Mouse (Mus musculus): ENCODE results near the gene Palm2.
"Not testable (repeated sequence)": the region's sequence is repeated elsewhere in the genome, so short reads cannot be mapped to it uniquely, and the experiment has no call there.

Palm2 gene

GRCm38 (mm10) chr4:57433941-57434704, at the start of gene Palm2:
TSS of gene Palm2 (plus strand) at chr4:57434247.
- DNase-seq (ENCODE audit: low spot score) = no peak

- no peak for DNase-seq (ENCODE audit: low spot score)
These were observed 49.7 kb upstream of the Palm2 start for GRCm38 (mm10) chr4:57384355-57384754.

- no peak for DNase-seq (ENCODE audit: low spot score)
These were observed 42.9 kb upstream of the Palm2 start for GRCm38 (mm10) chr4:57391103-57391502.

GRCm38 (mm10) chr4:57396414-57396813, 37.6 kb upstream of the Palm2 start:
- DNase-seq (ENCODE audit: low spot score) = no peak

- not testable (repeated sequence) for DNase-seq (ENCODE audit: low spot score)
These were observed 21.7 kb upstream of the Palm2 start for GRCm38 (mm10) chr4:57412385-57412784.

GRCm38 (mm10) chr4:57413016-57413415, 21.0 kb upstream of the Palm2 start:
- DNase-seq (ENCODE audit: low spot score) = no peak

GRCm38 (mm10) chr4:57413670-57414069, 20.4 kb upstream of the Palm2 start:
- not testable (repeated sequence) for DNase-seq (ENCODE audit: low spot score)

- no peak for DNase-seq (ENCODE audit: low spot score)
These were observed 10.0 kb upstream of the Palm2 start for GRCm38 (mm10) chr4:57424011-57424410.

GRCm38 (mm10) chr4:57428317-57428716, 5.7 kb upstream of the Palm2 start:
- no peak for DNase-seq (ENCODE audit: low spot score)

- DNase-seq (ENCODE audit: low spot score) = no peak
These were observed 786 bp downstream of the Palm2 start for GRCm38 (mm10) chr4:57434705-57435360.

GRCm38 (mm10) chr4:57436286-57436685, 2.2 kb downstream of the Palm2 start:
- no peak for DNase-seq (ENCODE audit: low spot score)

GRCm38 (mm10) chr4:57446082-57446481, 12.0 kb downstream of the Palm2 start:
- no peak for DNase-seq (ENCODE audit: low spot score)

GRCm38 (mm10) chr4:57446854-57447444, 12.9 kb downstream of the Palm2 start:
- no peak for DNase-seq (ENCODE audit: low spot score)

GRCm38 (mm10) chr4:57451896-57452295, 17.8 kb downstream of the Palm2 start:
- DNase-seq (ENCODE audit: low spot score) = no peak

- DNase-seq (ENCODE audit: low spot score) = no peak
These were observed 18.6 kb downstream of the Palm2 start for GRCm38 (mm10) chr4:57452661-57453060.

- no peak for DNase-seq (ENCODE audit: low spot score)
These were observed 28.3 kb downstream of the Palm2 start for GRCm38 (mm10) chr4:57462378-57462777.

GRCm38 (mm10) chr4:57482435-57482834, 48.4 kb downstream of the Palm2 start:
- no peak for DNase-seq (ENCODE audit: low spot score)

GRCm38 (mm10) chr4:57486392-57486791, 52.3 kb downstream of the Palm2 start:
- DNase-seq (ENCODE audit: low spot score) = no peak

- no peak for DNase-seq (ENCODE audit: low spot score)
These were observed 55.8 kb downstream of the Palm2 start for GRCm38 (mm10) chr4:57489887-57490286.

- no peak for DNase-seq (ENCODE audit: low spot score)
These were observed 70.7 kb downstream of the Palm2 start for GRCm38 (mm10) chr4:57504792-57505191.

- DNase-seq (ENCODE audit: low spot score) = no peak
These were observed 76.5 kb downstream of the Palm2 start for GRCm38 (mm10) chr4:57510576-57510975.

- DNase-seq (ENCODE audit: low spot score) = no peak
These were observed 77.7 kb downstream of the Palm2 start for GRCm38 (mm10) chr4:57511734-57512133.

GRCm38 (mm10) chr4:57513241-57513933, 79.3 kb downstream of the Palm2 start:
- DNase-seq (ENCODE audit: low spot score) = no peak

Measured in urinary bladder, postnatal 10 days (tissue).